Mouse (Mus musculus): Measurements from ENCODE around the gene Galnt9.

GRCm38 (mm10) chr5:110608336-110608735 is 64.2 kb downstream of the Galnt9 start:
- TF ChIP-seq POLR2A (IDR thresholded peaks at IDR 0.05; ENCODE audit: extremely low read depth, insufficient read depth, low read length) (no peak), CTCF (IDR thresholded peaks at IDR 0.05; ENCODE audit: low read depth, low read length) (no peak)
